Mouse (Mus musculus): ENCODE measurements around the gene B9d1. TPM values are rescaled to one million over a fixed set of nuclear protein-coding genes. Genes with fewer than 3 reads are reported as not detected.

Gene B9d1
- polyA plus RNA-seq, 1 experiment from 2014 or later = 36.1 TPM

- no peaks in the 10 kb centered on the region for H3K27me3 ChIP-seq (replicated peaks; ENCODE audit: control insufficient read depth, insufficient read depth, low read length)
- H3K4me2 ChIP-seq (ENCODE audit: low read length) = no peak overlapping the region
- peaks cover 3% of the 10 kb centered on the region for H3K4me1 ChIP-seq (replicated peaks; ENCODE audit: control insufficient read depth, insufficient read depth, low read length)
- H3K9me3 ChIP-seq (ENCODE audit: control insufficient read depth, low read length) = no peaks in the 10 kb centered on the region
- no peak for ATAC-seq
- H3K4me3 ChIP-seq (replicated peaks; ENCODE audit: low read length) = no peak overlapping the region
- no peak overlapping the region for H3K27ac ChIP-seq (ENCODE audit: low read length)
- 87% methylated on average over 6 of the region's 6 CpGs for WGBS
- no peak overlapping the region for H3K9ac ChIP-seq (replicated peaks; ENCODE audit: low read depth, low read length)
- no peaks in the 10 kb centered on the region for H3K36me3 ChIP-seq (ENCODE audit: control insufficient read depth, insufficient read depth)
Observed at GRCm38 (mm10) chr11:61498736-61499504, 6.0 kb upstream of the B9d1 start.

GRCm38 (mm10) chr11:61503933-61504332, 1.0 kb upstream of the B9d1 start:
- peaks cover 19% of the 10 kb centered on the region for H3K4me1 ChIP-seq (replicated peaks; ENCODE audit: control insufficient read depth, insufficient read depth, low read length)
- ATAC-seq = no peak
- no peaks in the 10 kb centered on the region for H3K36me3 ChIP-seq (ENCODE audit: control insufficient read depth, insufficient read depth)
- H3K27me3 ChIP-seq (replicated peaks; ENCODE audit: control insufficient read depth, insufficient read depth, low read length) = no peaks in the 10 kb centered on the region
- 81% methylated on average over 8 of the region's 8 CpGs for WGBS
- peak overlapping the region; percentile 67 for H3K9ac ChIP-seq (replicated peaks; ENCODE audit: low read depth, low read length)
- peak overlapping the region; percentile 66 for H3K4me2 ChIP-seq (ENCODE audit: low read length)
- no peaks in the 10 kb centered on the region for H3K9me3 ChIP-seq (ENCODE audit: control insufficient read depth, low read length)
- peak overlapping the region; percentile 93 for H3K27ac ChIP-seq (ENCODE audit: low read length)
- no peak overlapping the region; the same call in 1 of the 2 replicates for H3K4me3 ChIP-seq (replicated peaks; ENCODE audit: low read length)

GRCm38 (mm10) chr11:61514953-61515352, 10.0 kb downstream of the B9d1 start:
- Histone ChIP-seq H3K27ac (ENCODE audit: low read length) (no peak overlapping the region), H3K4me2 (ENCODE audit: low read length) (no peak overlapping the region), H3K9ac (replicated peaks; ENCODE audit: low read depth, low read length) (no peak overlapping the region), H3K36me3 (ENCODE audit: control insufficient read depth, insufficient read depth) (peaks cover 3% of the 10 kb centered on the region; the same call in 1 of the 2 replicates), H3K4me3 (replicated peaks; ENCODE audit: low read length) (no peak overlapping the region), H3K4me1 (replicated peaks; ENCODE audit: control insufficient read depth, insufficient read depth, low read length) (no peaks in the 10 kb centered on the region), H3K9me3 (ENCODE audit: control insufficient read depth, low read length) (no peaks in the 10 kb centered on the region), H3K27me3 (replicated peaks; ENCODE audit: control insufficient read depth, insufficient read depth, low read length) (no peaks in the 10 kb centered on the region)
- WGBS = 36% methylated on average over 3 of the region's 3 CpGs
- no peak for ATAC-seq

- Histone ChIP-seq H3K27me3 (replicated peaks; ENCODE audit: control insufficient read depth, insufficient read depth, low read length) (no peaks in the 10 kb centered on the region), H3K36me3 (ENCODE audit: control insufficient read depth, insufficient read depth) (peaks cover 3% of the 10 kb centered on the region; the same call in 1 of the 2 replicates), H3K4me2 (ENCODE audit: low read length) (no peak overlapping the region), H3K4me3 (replicated peaks; ENCODE audit: low read length) (no peak overlapping the region), H3K9me3 (ENCODE audit: control insufficient read depth, low read length) (no peaks in the 10 kb centered on the region), H3K4me1 (replicated peaks; ENCODE audit: control insufficient read depth, insufficient read depth, low read length) (no peaks in the 10 kb centered on the region), H3K27ac (ENCODE audit: low read length) (no peak overlapping the region), H3K9ac (replicated peaks; ENCODE audit: low read depth, low read length) (no peak overlapping the region)
- 94% methylated on average over 1 of the region's 1 CpGs for WGBS
- no peak for ATAC-seq
Observed at GRCm38 (mm10) chr11:61517971-61518370, 13.0 kb downstream of the B9d1 start.

DNA sequence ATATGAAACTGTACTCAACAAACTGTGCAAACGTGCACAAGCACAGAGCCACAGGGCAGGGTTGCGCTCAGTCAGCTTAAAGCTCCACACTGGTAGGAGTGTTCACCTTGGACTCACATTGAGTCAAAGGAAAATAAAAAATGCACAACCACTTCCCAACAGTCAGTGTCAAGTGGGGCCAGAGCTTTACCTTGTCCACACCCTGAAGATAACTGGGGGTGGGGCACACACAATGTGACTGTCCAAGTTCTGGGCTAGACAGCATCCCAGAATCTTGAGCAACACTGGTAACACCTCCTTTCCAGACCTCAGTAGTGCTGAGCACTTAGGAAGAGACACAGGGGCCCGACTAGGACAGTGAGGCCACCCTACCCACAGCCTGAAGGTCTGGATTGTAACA, 13.9 kb downstream of the B9d1 start:
- Histone ChIP-seq H3K27me3 (replicated peaks; ENCODE audit: control insufficient read depth, insufficient read depth, low read length) (no peaks in the 10 kb centered on the region), H3K9ac (replicated peaks; ENCODE audit: low read depth, low read length) (no peak overlapping the region), H3K36me3 (ENCODE audit: control insufficient read depth, insufficient read depth) (peaks cover 3% of the 10 kb centered on the region; the same call in 1 of the 2 replicates), H3K27ac (ENCODE audit: low read length) (no peak overlapping the region), H3K4me2 (ENCODE audit: low read length) (no peak overlapping the region), H3K9me3 (ENCODE audit: control insufficient read depth, low read length) (no peaks in the 10 kb centered on the region), H3K4me1 (replicated peaks; ENCODE audit: control insufficient read depth, insufficient read depth, low read length) (no peaks in the 10 kb centered on the region), H3K4me3 (replicated peaks; ENCODE audit: low read length) (no peak overlapping the region)
- no peak for ATAC-seq
- 93% methylated on average over 3 of the region's 3 CpGs for WGBS

- peaks cover 3% of the 10 kb centered on the region; the same call in 1 of the 2 replicates for H3K36me3 ChIP-seq (ENCODE audit: control insufficient read depth, insufficient read depth)
- H3K4me1 ChIP-seq (replicated peaks; ENCODE audit: control insufficient read depth, insufficient read depth, low read length) = no peaks in the 10 kb centered on the region
- H3K9ac ChIP-seq (replicated peaks; ENCODE audit: low read depth, low read length) = no peak overlapping the region
- H3K4me3 ChIP-seq (replicated peaks; ENCODE audit: low read length) = no peak overlapping the region
- no peaks in the 10 kb centered on the region for H3K9me3 ChIP-seq (ENCODE audit: control insufficient read depth, low read length)
- 93% methylated on average over 3 of the region's 3 CpGs for WGBS
- H3K4me2 ChIP-seq (ENCODE audit: low read length) = no peak overlapping the region
- no peak for ATAC-seq
- no peak overlapping the region for H3K27ac ChIP-seq (ENCODE audit: low read length)
- H3K27me3 ChIP-seq (replicated peaks; ENCODE audit: control insufficient read depth, insufficient read depth, low read length) = no peaks in the 10 kb centered on the region
Observed at GRCm38 (mm10) chr11:61519484-61520107, 14.7 kb downstream of the B9d1 start.

DNA sequence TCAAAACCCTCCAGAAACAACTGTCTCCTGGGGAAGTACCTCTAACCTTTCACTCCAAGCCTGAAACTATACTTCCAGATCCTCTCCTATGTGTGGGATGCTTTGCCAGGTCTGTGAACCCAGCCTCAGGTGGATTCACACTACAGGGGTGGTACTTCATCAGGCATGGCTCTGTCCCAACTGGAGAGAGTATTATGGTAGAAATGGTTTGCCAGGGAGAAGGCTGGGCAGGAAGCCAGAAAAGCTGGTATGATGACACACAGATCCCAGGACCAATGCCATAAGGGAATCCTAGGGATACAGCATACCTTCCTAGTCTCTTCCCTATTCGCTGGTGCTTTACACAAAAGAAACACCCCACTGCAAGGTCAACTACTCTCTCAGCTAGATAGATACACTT, 21.9 kb downstream of the B9d1 start:
- Histone ChIP-seq H3K4me3 (replicated peaks; ENCODE audit: low read length) (no peak overlapping the region), H3K27ac (ENCODE audit: low read length) (no peak overlapping the region), H3K4me1 (replicated peaks; ENCODE audit: control insufficient read depth, insufficient read depth, low read length) (no peaks in the 10 kb centered on the region; the same call in 1 of the 2 replicates), H3K9me3 (ENCODE audit: control insufficient read depth, low read length) (no peaks in the 10 kb centered on the region), H3K36me3 (ENCODE audit: control insufficient read depth, insufficient read depth) (no peaks in the 10 kb centered on the region), H3K4me2 (ENCODE audit: low read length) (no peak overlapping the region), H3K27me3 (replicated peaks; ENCODE audit: control insufficient read depth, insufficient read depth, low read length) (no peaks in the 10 kb centered on the region), H3K9ac (replicated peaks; ENCODE audit: low read depth, low read length) (no peak overlapping the region)
- ATAC-seq = no peak
- 63% methylated on average over 1 of the region's 1 CpGs for WGBS

DNA sequence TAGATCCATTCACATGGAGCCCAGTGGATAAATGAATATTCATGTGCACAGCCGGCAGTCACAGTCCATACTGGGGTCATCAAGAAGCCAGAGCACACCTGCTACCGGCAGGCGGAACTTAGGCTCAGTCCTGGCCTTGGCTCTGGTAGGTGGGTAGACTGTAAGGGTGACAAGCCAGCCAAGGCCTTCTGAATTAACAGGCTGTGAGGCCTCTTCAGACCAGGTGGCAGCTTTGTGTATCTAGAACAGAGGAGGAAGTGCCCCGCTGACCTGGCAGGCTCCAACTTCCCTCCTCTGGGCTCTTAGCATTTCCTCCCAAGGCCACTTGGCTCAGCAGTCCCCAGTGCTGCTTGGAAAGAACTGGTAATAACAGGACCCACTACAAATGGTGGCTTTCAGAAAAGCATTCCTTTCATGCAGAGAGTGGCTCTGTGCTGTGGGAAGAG, 24.3 kb downstream of the B9d1 start:
- H3K9me3 ChIP-seq (ENCODE audit: control insufficient read depth, low read length) = no peaks in the 10 kb centered on the region
- H3K4me1 ChIP-seq (replicated peaks; ENCODE audit: control insufficient read depth, insufficient read depth, low read length) = no peaks in the 10 kb centered on the region; the same call in 1 of the 2 replicates
- H3K4me2 ChIP-seq (ENCODE audit: low read length) = no peak overlapping the region
- no peaks in the 10 kb centered on the region for H3K27me3 ChIP-seq (replicated peaks; ENCODE audit: control insufficient read depth, insufficient read depth, low read length)
- no peaks in the 10 kb centered on the region for H3K36me3 ChIP-seq (ENCODE audit: control insufficient read depth, insufficient read depth)
- H3K9ac ChIP-seq (replicated peaks; ENCODE audit: low read depth, low read length) = no peak overlapping the region
- no peak overlapping the region for H3K27ac ChIP-seq (ENCODE audit: low read length)
- 30% methylated on average over 4 of the region's 4 CpGs for WGBS
- H3K4me3 ChIP-seq (replicated peaks; ENCODE audit: low read length) = no peak overlapping the region
- ATAC-seq = peak; percentile 70

GRCm38 (mm10) chr11:61532820-61533219, 27.9 kb downstream of the B9d1 start:
- H3K36me3 ChIP-seq (ENCODE audit: control insufficient read depth, insufficient read depth) = no peaks in the 10 kb centered on the region
- no peaks in the 10 kb centered on the region for H3K4me1 ChIP-seq (replicated peaks; ENCODE audit: control insufficient read depth, insufficient read depth, low read length)
- no peaks in the 10 kb centered on the region for H3K27me3 ChIP-seq (replicated peaks; ENCODE audit: control insufficient read depth, insufficient read depth, low read length)
- no peak for ATAC-seq
- no peak overlapping the region for H3K9ac ChIP-seq (replicated peaks; ENCODE audit: low read depth, low read length)
- H3K4me3 ChIP-seq (replicated peaks; ENCODE audit: low read length) = no peak overlapping the region
- 93% methylated on average over 2 of the region's 2 CpGs for WGBS
- H3K27ac ChIP-seq (ENCODE audit: low read length) = no peak overlapping the region
- H3K9me3 ChIP-seq (ENCODE audit: control insufficient read depth, low read length) = no peaks in the 10 kb centered on the region
- no peak overlapping the region for H3K4me2 ChIP-seq (ENCODE audit: low read length)
